Mouse (Mus musculus) CH12.LX (cell line): ENCODE results near the gene Gclm.

Source experiments
- CHD2 ChIP-seq: IDR thresholded peaks from 2 replicates; pipeline ENCODE4 v1.6.1; 2011; ENCODE audit warnings: low read length, improper control_type of control experiment
- CTCF ChIP-seq, 2 experiments: IDR thresholded peaks in 1 of 2; conservative IDR thresholded peaks in 1 of 2; 2 replicates each; pipeline ENCODE4 v1.5.1; 2011 to 2012; ENCODE audit warnings: low read depth in 2 of 2, low read length in 2 of 2, improper control_type of control experiment in 1 of 2, inconsistent platforms in 1 of 2, mild to moderate bottlenecking in 1 of 2, moderate library complexity in 1 of 2
- E2F4 ChIP-seq: IDR thresholded peaks from 2 replicates; pipeline ENCODE4 v1.6.1; 2011; ENCODE audit warnings: low read depth, low read length, improper control_type of control experiment; ENCODE audit not compliant: insufficient replicate concordance
- ELF1 ChIP-seq: IDR thresholded peaks from 2 replicates; pipeline ENCODE4 v1.6.1; 2014; ENCODE audit warnings: low read depth, mild to moderate bottlenecking, inconsistent platforms, low read length, improper control_type of control experiment
- EP300 ChIP-seq: IDR thresholded peaks from 2 replicates; pipeline ENCODE4 v1.6.1; 2011; ENCODE audit warnings: low read length, improper control_type of control experiment
- KAT2A ChIP-seq: IDR thresholded peaks from 2 replicates; pipeline ENCODE4 v1.6.1; 2012; ENCODE audit warnings: low read length, improper control_type of control experiment, inconsistent platforms; ENCODE audit not compliant: insufficient replicate concordance
- NRF1 ChIP-seq: IDR thresholded peaks from 2 replicates; pipeline ENCODE4 v1.6.1; 2014; ENCODE audit warnings: low read depth, mild to moderate bottlenecking, inconsistent platforms, low read length, improper control_type of control experiment, moderate library complexity
- POLR2A ChIP-seq: IDR thresholded peaks from 2 replicates; pipeline ENCODE4 v1.6.1; 2011; ENCODE audit warnings: low read depth, mild to moderate bottlenecking, improper control_type of control experiment, low read length
- TCF12 ChIP-seq: IDR thresholded peaks from 2 replicates; pipeline ENCODE4 v1.6.1; 2014; ENCODE audit warnings: low read depth, mild to moderate bottlenecking, inconsistent platforms, low read length, improper control_type of control experiment
- USF1 ChIP-seq: IDR thresholded peaks from 2 replicates; pipeline ENCODE4 v1.6.1; 2014; ENCODE audit warnings: low read depth, mild to moderate bottlenecking, inconsistent platforms, low read length, improper control_type of control experiment

GRCm38 (mm10) chr3:122300983-122301919 is 55.9 kb downstream of the Gclm start:
- TF ChIP-seq POLR2A (no peak), CTCF (conservative IDR thresholded peaks at IDR 0.05 in 1 of 2, IDR thresholded peaks at IDR 0.05 in 1 of 2; ENCODE audit: low read depth in 2 of 2, low read length in 2 of 2) (no peak), ELF1 (no peak), E2F4 (no peak), USF1 (no peak), KAT2A (no peak), TCF12 (no peak), CHD2 (no peak), EP300 (no peak), NRF1 (peak; percentile 57)
